Mouse (Mus musculus) limb, embryonic 13.5 days (tissue): ENCODE results near the gene Proser1. TPM values are rescaled to one million over a fixed set of nuclear protein-coding genes. Genes with fewer than 3 reads are reported as not detected.

Experiments
- ATAC-seq: fragments of 200-750 bp; cut with Nextera tagmentation; 2 replicates; pipeline ENCODE4 v1.8.0; 2017; ENCODE audit warnings: low read depth, moderate number of reproducible peaks, moderate TSS enrichment; ENCODE audit not compliant: low FRiP score
- H3K27ac ChIP-seq: fragments of 300-500 bp; sonication (generic); 2 replicates; pipeline ENCODE4 v1.5.1; 2015; ENCODE audit warnings: inconsistent platforms, mild to moderate bottlenecking, moderate library complexity
- H3K27me3 ChIP-seq: fragments of 300-500 bp; sonication (generic); 2 replicates; pipeline ENCODE4 v1.6.1; 2015; ENCODE audit warnings: mild to moderate bottlenecking, inconsistent platforms
- H3K36me3 ChIP-seq: fragments of 300-500 bp; sonication (generic); 2 replicates; pipeline ENCODE4 v1.6.1; 2015; ENCODE audit warnings: inconsistent platforms, mild to moderate bottlenecking, moderate library complexity
- H3K4me1 ChIP-seq: fragments of 300-500 bp; sonication (generic); 2 replicates; pipeline ENCODE4 v1.6.1; 2015; ENCODE audit warnings: inconsistent platforms
- H3K4me2 ChIP-seq: fragments of 300-500 bp; sonication (generic); replicated peaks from 2 replicates; pipeline ENCODE4 v1.6.1; 2015; ENCODE audit warnings: inconsistent platforms, mild to moderate bottlenecking, moderate library complexity
- H3K4me3 ChIP-seq: fragments of 300-500 bp; sonication (generic); 2 replicates; pipeline ENCODE4 v1.5.1; 2015; ENCODE audit warnings: moderate library complexity, mild to moderate bottlenecking, inconsistent platforms
- H3K9ac ChIP-seq: fragments of 300-500 bp; sonication (generic); 2 replicates; pipeline ENCODE4 v1.6.1; 2015; ENCODE audit warnings: mild to moderate bottlenecking, inconsistent platforms
- H3K9me3 ChIP-seq: fragments of 300-500 bp; sonication (generic); 2 replicates; pipeline ENCODE4 v1.6.1; 2016; ENCODE audit warnings: inconsistent platforms
- WGBS: fragments of 180-500 bp; shearing (Covaris S2); methylation state at CpG from one replicate; pipeline ENCODE4 v1.1.7; 2015; 5-methylcytosine and 5-hydroxymethylcytosine counted together
- polyA plus RNA-seq: library from polyadenylated mRNA; unstranded; fragments of >200 nt; fragmentation: Nextera tagmentation; extraction: Ambion mirVana; gene quantifications from 2 replicates; pipeline ENCODE4 v1.2.1, GENCODE M21; 2015

Proser1 gene
- polyA plus RNA-seq, 1 experiment from 2014 or later, result 22.9 TPM

- Histone ChIP-seq H3K9ac (no peak overlapping the region), H3K4me2 (no peak overlapping the region), H3K4me1 (no peaks in the 10 kb centered on the region), H3K9me3 (no peaks in the 10 kb centered on the region), H3K27me3 (no peaks in the 10 kb centered on the region), H3K36me3 (peaks cover 60% of the 10 kb centered on the region), H3K27ac (no peak overlapping the region), H3K4me3 (no peak overlapping the region)
- no peak for ATAC-seq
- 94% methylated on average over 11 of the region's 11 CpGs for WGBS
Observed at GRCm38 (mm10) chr3:53450666-53451065, 12.8 kb upstream of the Proser1 start.

GRCm38 (mm10) chr3:53452351-53452750 is 11.1 kb upstream of the Proser1 start:
- Histone ChIP-seq H3K9me3 (no peaks in the 10 kb centered on the region), H3K9ac (no peak overlapping the region), H3K36me3 (peaks cover 77% of the 10 kb centered on the region), H3K4me2 (no peak overlapping the region), H3K4me3 (no peak overlapping the region), H3K27me3 (no peaks in the 10 kb centered on the region), H3K27ac (no peak overlapping the region), H3K4me1 (no peaks in the 10 kb centered on the region)
- ATAC-seq, result no peak
- 87% methylated on average over 10 of the region's 10 CpGs for WGBS

GRCm38 (mm10) chr3:53453346-53453745 is 10.1 kb upstream of the Proser1 start:
- WGBS, result 95% methylated on average over 7 of the region's 7 CpGs
- H3K9me3 ChIP-seq, result no peaks in the 10 kb centered on the region
- no peak overlapping the region for H3K4me3 ChIP-seq
- H3K27ac ChIP-seq, result no peak overlapping the region
- no peak overlapping the region for H3K9ac ChIP-seq
- no peaks in the 10 kb centered on the region for H3K27me3 ChIP-seq
- ATAC-seq, result no peak
- peaks cover 87% of the 10 kb centered on the region for H3K36me3 ChIP-seq
- H3K4me2 ChIP-seq, result no peak overlapping the region
- H3K4me1 ChIP-seq, result no peaks in the 10 kb centered on the region

GRCm38 (mm10) chr3:53454005-53454404 is 9.5 kb upstream of the Proser1 start:
- H3K4me3 ChIP-seq, result no peak overlapping the region
- no peak overlapping the region for H3K9ac ChIP-seq
- H3K27ac ChIP-seq, result no peak overlapping the region
- ATAC-seq, result no peak
- WGBS, result 89% methylated on average over 6 of the region's 6 CpGs
- no peak overlapping the region for H3K4me2 ChIP-seq
- H3K4me1 ChIP-seq, result no peaks in the 10 kb centered on the region
- H3K27me3 ChIP-seq, result no peaks in the 10 kb centered on the region
- no peaks in the 10 kb centered on the region for H3K9me3 ChIP-seq
- H3K36me3 ChIP-seq, result peaks cover 93% of the 10 kb centered on the region

DNA sequence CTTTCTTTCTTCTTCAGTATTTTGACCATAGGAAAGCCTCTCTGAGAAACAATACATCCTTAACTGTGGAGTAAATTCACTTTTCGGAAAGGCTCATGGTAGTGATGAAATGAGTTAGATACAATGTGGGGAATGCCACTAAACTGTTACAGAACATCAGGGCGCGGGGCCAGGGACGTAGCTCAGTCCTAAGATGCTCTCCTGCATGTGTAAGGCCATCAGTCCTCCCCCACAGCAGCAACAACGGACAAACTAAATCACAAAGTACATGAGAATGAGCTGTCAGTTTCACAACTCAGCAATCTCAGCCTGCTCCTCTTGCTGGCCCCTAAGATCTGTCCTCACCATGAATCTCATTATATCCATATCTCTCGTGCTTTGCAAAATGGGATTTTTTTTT is 8.9 kb upstream of the Proser1 start:
- Histone ChIP-seq H3K27me3 (no peaks in the 10 kb centered on the region), H3K36me3 (peaks cover 93% of the 10 kb centered on the region), H3K9me3 (no peaks in the 10 kb centered on the region), H3K9ac (no peak overlapping the region), H3K4me3 (no peak overlapping the region), H3K4me1 (no peaks in the 10 kb centered on the region), H3K27ac (no peak overlapping the region), H3K4me2 (no peak overlapping the region)
- WGBS, result 96% methylated on average over 6 of the region's 6 CpGs
- no peak for ATAC-seq

DNA sequence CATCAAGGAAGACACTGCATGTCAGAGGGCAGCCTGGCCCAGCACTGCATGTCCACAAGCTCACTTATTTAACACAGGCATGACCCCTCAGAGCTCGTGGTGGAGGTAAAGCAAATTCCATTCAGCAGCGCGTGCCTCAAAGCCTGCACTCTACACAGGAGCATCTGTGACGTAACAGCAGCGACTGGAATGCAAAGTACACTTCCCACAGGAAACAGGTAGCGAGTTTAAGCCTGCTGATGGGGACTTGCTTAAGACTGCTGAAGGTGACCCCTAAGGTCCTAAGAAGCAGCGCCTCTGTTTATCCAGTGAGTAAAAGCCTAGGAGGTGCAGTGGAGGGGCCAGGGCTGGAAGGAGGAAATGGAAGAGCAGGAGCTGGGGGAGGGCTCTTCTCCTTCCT is 8.5 kb upstream of the Proser1 start:
- Histone ChIP-seq H3K4me1 (no peaks in the 10 kb centered on the region), H3K27me3 (no peaks in the 10 kb centered on the region), H3K36me3 (peaks cover 95% of the 10 kb centered on the region), H3K4me2 (no peak overlapping the region), H3K27ac (no peak overlapping the region), H3K9me3 (no peaks in the 10 kb centered on the region), H3K9ac (no peak overlapping the region), H3K4me3 (no peak overlapping the region)
- 76% methylated on average over 7 of the region's 7 CpGs for WGBS
- ATAC-seq, result no peak

GRCm38 (mm10) chr3:53457750-53458149 is 5.7 kb upstream of the Proser1 start:
- H3K4me3 ChIP-seq, result no peak overlapping the region
- H3K9me3 ChIP-seq, result no peaks in the 10 kb centered on the region
- peaks cover 9% of the 10 kb centered on the region for H3K4me1 ChIP-seq
- no peaks in the 10 kb centered on the region for H3K27me3 ChIP-seq
- no peak for ATAC-seq
- no peak overlapping the region for H3K27ac ChIP-seq
- H3K9ac ChIP-seq, result no peak overlapping the region
- peaks cover 77% of the 10 kb centered on the region for H3K36me3 ChIP-seq
- 53% methylated on average over 5 of the region's 5 CpGs for WGBS
- H3K4me2 ChIP-seq, result no peak overlapping the region

GRCm38 (mm10) chr3:53460106-53460505 is 3.4 kb upstream of the Proser1 start:
- 86% methylated on average over 9 of the region's 9 CpGs for WGBS
- no peaks in the 10 kb centered on the region for H3K9me3 ChIP-seq
- peaks cover 53% of the 10 kb centered on the region for H3K36me3 ChIP-seq
- H3K27me3 ChIP-seq, result no peaks in the 10 kb centered on the region
- H3K4me1 ChIP-seq, result peaks cover 13% of the 10 kb centered on the region
- no peak overlapping the region for H3K27ac ChIP-seq
- ATAC-seq, result no peak
- H3K4me3 ChIP-seq, result no peak overlapping the region
- no peak overlapping the region for H3K9ac ChIP-seq
- no peak overlapping the region for H3K4me2 ChIP-seq

GRCm38 (mm10) chr3:53462701-53463045 is 793 bp upstream of the Proser1 start:
- H3K4me3 ChIP-seq, result peak overlapping the region; percentile 87
- H3K9me3 ChIP-seq, result no peaks in the 10 kb centered on the region
- H3K36me3 ChIP-seq, result peaks cover 29% of the 10 kb centered on the region
- ATAC-seq, result no peak
- H3K9ac ChIP-seq, result peak overlapping the region; percentile 94
- H3K4me1 ChIP-seq, result peaks cover 34% of the 10 kb centered on the region
- peak overlapping the region; percentile 81 for H3K27ac ChIP-seq
- 3% methylated on average over 9 of the region's 9 CpGs for WGBS
- H3K27me3 ChIP-seq, result no peaks in the 10 kb centered on the region
- H3K4me2 ChIP-seq, result peak overlapping the region; percentile 82

DNA sequence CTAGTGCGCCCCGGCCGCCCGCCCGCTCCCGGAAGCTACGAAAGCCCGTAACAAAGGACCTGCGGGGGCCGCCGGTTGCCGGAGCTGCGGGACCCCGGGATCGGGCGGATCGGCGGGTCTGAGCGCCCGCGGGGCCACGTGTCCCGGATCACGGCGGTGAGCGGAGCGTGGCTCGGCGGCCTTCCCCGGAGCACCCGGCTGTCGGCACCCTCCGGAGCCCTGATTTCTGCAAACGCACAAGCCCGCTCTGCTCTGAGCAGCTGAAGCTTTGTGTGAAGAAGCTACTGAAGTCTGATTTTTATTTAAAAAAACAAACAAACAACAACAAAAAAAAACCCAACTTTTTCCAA is 274 bp downstream of the Proser1 start:
- H3K4me2 ChIP-seq, result peak overlapping the region; percentile 82
- peak overlapping the region; percentile 94 for H3K9ac ChIP-seq
- H3K27ac ChIP-seq, result peak overlapping the region; percentile 82
- peaks cover 19% of the 10 kb centered on the region for H3K36me3 ChIP-seq
- peak overlapping the region; percentile 87 for H3K4me3 ChIP-seq
- H3K27me3 ChIP-seq, result no peaks in the 10 kb centered on the region
- ATAC-seq, result peak; percentile 63
- no peaks in the 10 kb centered on the region for H3K9me3 ChIP-seq
- WGBS, result under 1% methylated on average over 35 of the region's 35 CpGs
- peaks cover 34% of the 10 kb centered on the region for H3K4me1 ChIP-seq

- Histone ChIP-seq H3K9me3 (no peaks in the 10 kb centered on the region), H3K27ac (no peak overlapping the region; the same call in 1 of the 2 replicates), H3K36me3 (peaks cover 21% of the 10 kb centered on the region), H3K4me3 (peak overlapping the region; percentile 87), H3K4me1 (peaks cover 34% of the 10 kb centered on the region), H3K4me2 (peak overlapping the region; percentile 82), H3K27me3 (no peaks in the 10 kb centered on the region), H3K9ac (peak overlapping the region; percentile 94)
- ATAC-seq, result no peak
- under 1% methylated on average over 20 of the region's 20 CpGs for WGBS
Observed at GRCm38 (mm10) chr3:53464146-53464698, 756 bp downstream of the Proser1 start.

DNA sequence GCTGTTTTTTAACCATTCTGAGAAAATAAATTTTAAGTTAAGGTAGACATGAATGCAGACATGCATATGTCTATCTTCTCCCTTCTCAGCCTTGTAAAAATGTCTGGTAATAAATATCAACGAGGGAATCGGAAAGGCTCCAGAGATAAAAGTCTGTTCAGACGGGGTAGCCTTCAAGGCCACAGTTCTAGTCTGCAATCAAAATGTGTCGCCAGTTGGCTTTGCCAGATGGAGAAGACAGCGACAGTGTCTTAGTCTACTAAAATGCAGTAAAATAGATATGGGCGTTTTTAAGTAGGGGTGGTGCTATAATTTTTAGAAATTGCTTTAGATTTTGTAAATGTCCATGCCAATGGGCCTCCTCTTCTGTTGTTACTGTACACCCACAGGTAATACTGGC is 1.9 kb downstream of the Proser1 start:
- H3K4me1 ChIP-seq, result peaks cover 34% of the 10 kb centered on the region
- WGBS, result 41% methylated on average over 6 of the region's 6 CpGs

GRCm38 (mm10) chr3:53466481-53466880 is 3.0 kb downstream of the Proser1 start:
- Histone ChIP-seq H3K36me3 (peaks cover 27% of the 10 kb centered on the region), H3K27ac (no peak overlapping the region), H3K4me1 (peaks cover 34% of the 10 kb centered on the region), H3K9me3 (no peaks in the 10 kb centered on the region), H3K4me2 (peak overlapping the region; percentile 82), H3K4me3 (peak overlapping the region; percentile 87; the same call in 1 of the 2 replicates), H3K9ac (peak overlapping the region; percentile 19; the same call in 1 of the 2 replicates), H3K27me3 (no peaks in the 10 kb centered on the region)
- WGBS, result 76% methylated on average over 9 of the region's 9 CpGs
- no peak for ATAC-seq

More for the DNA sequence above, 1.9 kb downstream of the Proser1 start:
- Histone ChIP-seq H3K9ac (peak overlapping the region; percentile 43; the same call in 1 of the 2 replicates), H3K4me2 (peak overlapping the region; percentile 82), H3K4me3 (peak overlapping the region; percentile 87), H3K9me3 (no peaks in the 10 kb centered on the region), H3K27ac (no peak overlapping the region), H3K36me3 (peaks cover 21% of the 10 kb centered on the region), H3K27me3 (no peaks in the 10 kb centered on the region)
- no peak for ATAC-seq
